Mouse (Mus musculus) liver, embryonic 11.5 days (tissue): ENCODE results near the gene Mcf2l. TPM values are rescaled to one million over a fixed set of nuclear protein-coding genes. Genes with fewer than 3 reads are reported as not detected.

Experiments
- ATAC-seq: fragments of 200-750 bp; cut with Nextera tagmentation; replicated peaks from 2 replicates; pipeline ENCODE4 v1.8.0; 2017; ENCODE audit warnings: moderate number of reproducible peaks, mild to moderate bottlenecking, moderate TSS enrichment, moderate library complexity; ENCODE audit not compliant: low FRiP score
- DNase-seq: peaks from one replicate; pipeline ENCODE4 v3.0.0-alpha.2; 2017; ENCODE audit warnings: low spot score
- H3K27ac ChIP-seq: fragments of 300-500 bp; sonication (generic); 2 replicates; pipeline ENCODE4 v1.5.1; 2014; ENCODE audit warnings: mild to moderate bottlenecking, low read depth, low read length, control low read depth
- H3K27me3 ChIP-seq: fragments of 300-500 bp; sonication (generic); replicated peaks from 2 replicates; pipeline ENCODE4 v1.6.1; 2014; ENCODE audit warnings: low read length, mixed read lengths; ENCODE audit not compliant: control insufficient read depth, insufficient read depth
- H3K36me3 ChIP-seq: fragments of 300-500 bp; sonication (generic); 2 replicates; pipeline ENCODE4 v1.6.1; 2014; ENCODE audit warnings: mild to moderate bottlenecking, low read length, moderate library complexity, mixed read lengths; ENCODE audit not compliant: control insufficient read depth, insufficient read depth
- H3K4me1 ChIP-seq: fragments of 300-500 bp; sonication (generic); replicated peaks from 2 replicates; pipeline ENCODE4 v1.6.1; 2014; ENCODE audit warnings: low read length, mixed read lengths; ENCODE audit not compliant: control insufficient read depth, insufficient read depth
- H3K4me2 ChIP-seq: fragments of 300-500 bp; sonication (generic); 2 replicates; pipeline ENCODE4 v1.6.1; 2014; ENCODE audit warnings: mild to moderate bottlenecking, control low read depth, moderate library complexity
- H3K4me3 ChIP-seq: fragments of 300-500 bp; sonication (generic); 2 replicates; pipeline ENCODE4 v1.5.1; 2014; ENCODE audit warnings: low read depth, low read length, control low read depth
- H3K9ac ChIP-seq: fragments of 300-500 bp; sonication (generic); 2 replicates; pipeline ENCODE4 v1.6.1; 2014; ENCODE audit warnings: low read depth, low read length, control low read depth
- H3K9me3 ChIP-seq: fragments of 300-500 bp; sonication (generic); 2 replicates; pipeline ENCODE4 v1.6.1; 2016; ENCODE audit warnings: low read length, inconsistent platforms, mixed read lengths; ENCODE audit not compliant: control insufficient read depth
- WGBS: fragments of 180-500 bp; shearing (Covaris S2); extraction: QIAGEN DNeasy Blood & Tissue Kit; methylation state at CpG from one replicate; pipeline ENCODE4 v1.1.7; 2014; 5-methylcytosine and 5-hydroxymethylcytosine counted together
- polyA plus RNA-seq: library from polyadenylated mRNA; unstranded; fragments of >200 nt; fragmentation: Nextera tagmentation; extraction: Ambion mirVana; gene quantifications from 2 replicates; pipeline ENCODE4 v1.2.1, GENCODE M21; 2014

The Mcf2l gene
- 3.4 and 4.3 TPM in 2 replicates for polyA plus RNA-seq

DNA sequence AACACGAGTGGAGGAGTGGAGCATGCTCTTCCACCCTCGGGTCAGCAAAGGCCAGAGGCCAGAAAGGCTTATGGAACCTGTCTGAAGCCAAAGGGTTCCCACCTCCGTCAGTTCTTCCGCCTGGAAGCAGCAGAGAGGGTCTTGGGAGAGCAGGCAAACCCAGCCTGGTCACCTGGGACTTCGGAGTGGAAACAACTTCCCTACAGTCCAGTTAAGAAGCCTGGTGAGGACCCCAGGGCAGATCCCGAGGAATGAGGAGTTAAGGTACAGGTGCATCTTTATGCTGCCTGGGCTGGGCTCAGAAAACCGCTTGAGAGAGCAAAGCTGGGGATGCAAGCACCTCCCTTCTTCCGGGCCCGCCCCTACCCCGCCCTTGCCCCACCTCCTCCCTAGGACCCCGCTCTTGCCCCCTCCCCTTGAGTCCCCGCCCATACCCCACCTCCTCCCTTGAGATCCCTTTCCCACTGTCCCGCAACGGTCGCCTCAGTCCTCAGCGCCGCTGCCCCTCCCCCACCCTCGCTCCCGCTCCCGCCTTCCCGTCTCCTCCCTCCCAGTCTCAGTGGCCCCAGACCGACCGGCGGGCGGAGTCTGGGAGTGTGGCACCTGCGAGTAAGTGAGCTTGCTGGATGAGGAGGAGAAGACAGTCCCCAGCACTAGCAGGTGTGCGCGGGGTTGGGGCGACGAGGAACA, at the start of gene Mcf2l:
Gene Mcf2l, plus strand, starts transcription at position 450 of the 690 bp plus-strand sequence.
- peak; percentile 70 for ATAC-seq
- DNase-seq: peak; percentile 75
- no peaks in the 10 kb centered on the region for H3K36me3 ChIP-seq
- no peaks in the 10 kb centered on the region for H3K9me3 ChIP-seq
- peaks cover 26% of the 10 kb centered on the region for H3K27me3 ChIP-seq
- H3K4me2 ChIP-seq: peak within 1 kb of the TSS; percentile 82
- peaks cover 5% of the 10 kb centered on the region for H3K4me1 ChIP-seq
- WGBS: 1% methylated on average over 30 of the region's 30 CpGs
- no peak within 1 kb of the TSS for H3K27ac ChIP-seq
- no peak within 1 kb of the TSS; the same call in 1 of the 2 replicates for H3K9ac ChIP-seq
- peak within 1 kb of the TSS; percentile 53 for H3K4me3 ChIP-seq

DNA sequence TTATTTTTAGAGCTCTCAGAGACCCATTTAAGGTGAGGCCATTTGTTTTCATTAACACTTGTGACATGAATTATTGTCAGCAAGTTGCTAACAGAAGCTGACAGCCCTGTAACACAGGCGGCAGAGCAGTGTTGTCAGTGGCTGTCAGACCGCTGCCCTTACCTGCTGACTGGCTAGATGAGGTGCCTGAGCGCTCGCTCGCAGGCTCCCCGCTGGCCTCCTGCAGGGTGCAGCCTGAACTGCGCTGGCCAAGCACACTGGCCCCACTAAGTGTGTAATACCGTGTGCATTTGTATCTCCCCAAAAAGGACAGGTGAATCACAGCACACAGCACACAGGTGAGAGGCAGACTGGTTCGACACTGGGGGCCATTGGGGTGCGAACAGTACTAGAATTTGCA, 49.0 kb upstream of the Mcf2l start:
- H3K9me3 ChIP-seq: no peaks in the 10 kb centered on the region
- 69% methylated on average over 10 of the region's 10 CpGs for WGBS
- H3K4me2 ChIP-seq: no peak overlapping the region
- 0 out of 2 replicates have a peak, but pooled peaks cover 3% of the 10 kb centered on the region for H3K4me1 ChIP-seq
- DNase-seq (no peak), ATAC-seq (no peak)
- H3K4me3 ChIP-seq: no peak overlapping the region
- no peak overlapping the region for H3K9ac ChIP-seq
- H3K27me3 ChIP-seq: peaks cover 22% of the 10 kb centered on the region
- H3K36me3 ChIP-seq: peaks cover 2% of the 10 kb centered on the region; the same call in 1 of the 2 replicates
- H3K27ac ChIP-seq: no peak overlapping the region

- Histone ChIP-seq H3K4me2 (no peak overlapping the region), H3K4me1 (0 out of 2 replicates have a peak, but pooled peaks cover 3% of the 10 kb centered on the region), H3K4me3 (no peak overlapping the region), H3K27me3 (peaks cover 24% of the 10 kb centered on the region), H3K9me3 (no peaks in the 10 kb centered on the region), H3K27ac (no peak overlapping the region), H3K9ac (no peak overlapping the region), H3K36me3 (peaks cover 2% of the 10 kb centered on the region; the same call in 1 of the 2 replicates)
- ATAC-seq (0 out of 2 replicates have a peak, but pooled peaks have one; percentile 29), DNase-seq (no peak)
- 21% methylated on average over 6 of the region's 6 CpGs for WGBS
These were observed 48.4 kb upstream of the Mcf2l start for GRCm38 (mm10) chr8:12825236-12825635.

GRCm38 (mm10) chr8:12825686-12826237, 47.8 kb upstream of the Mcf2l start:
- no peak overlapping the region for H3K4me2 ChIP-seq
- DNase-seq (no peak), ATAC-seq (no peak)
- H3K4me1 ChIP-seq: 0 out of 2 replicates have a peak, but pooled peaks cover 3% of the 10 kb centered on the region
- no peak overlapping the region for H3K27ac ChIP-seq
- peaks cover 27% of the 10 kb centered on the region for H3K27me3 ChIP-seq
- no peak overlapping the region for H3K9ac ChIP-seq
- H3K4me3 ChIP-seq: no peak overlapping the region
- peaks cover 2% of the 10 kb centered on the region; the same call in 1 of the 2 replicates for H3K36me3 ChIP-seq
- no peaks in the 10 kb centered on the region for H3K9me3 ChIP-seq
- 48% methylated on average over 8 of the region's 8 CpGs for WGBS

GRCm38 (mm10) chr8:12827124-12827523, 46.5 kb upstream of the Mcf2l start:
- no peaks in the 10 kb centered on the region for H3K9me3 ChIP-seq
- 86% methylated on average over 9 of the region's 9 CpGs for WGBS
- 0 out of 2 replicates have a peak, but pooled peaks cover 3% of the 10 kb centered on the region for H3K4me1 ChIP-seq
- DNase-seq: no peak
- no peak overlapping the region for H3K4me3 ChIP-seq
- H3K36me3 ChIP-seq: peaks cover 2% of the 10 kb centered on the region; the same call in 1 of the 2 replicates
- no peak overlapping the region for H3K27ac ChIP-seq
- no peak overlapping the region for H3K4me2 ChIP-seq
- ATAC-seq: no peak
- H3K9ac ChIP-seq: no peak overlapping the region
- peaks cover 36% of the 10 kb centered on the region for H3K27me3 ChIP-seq

DNA sequence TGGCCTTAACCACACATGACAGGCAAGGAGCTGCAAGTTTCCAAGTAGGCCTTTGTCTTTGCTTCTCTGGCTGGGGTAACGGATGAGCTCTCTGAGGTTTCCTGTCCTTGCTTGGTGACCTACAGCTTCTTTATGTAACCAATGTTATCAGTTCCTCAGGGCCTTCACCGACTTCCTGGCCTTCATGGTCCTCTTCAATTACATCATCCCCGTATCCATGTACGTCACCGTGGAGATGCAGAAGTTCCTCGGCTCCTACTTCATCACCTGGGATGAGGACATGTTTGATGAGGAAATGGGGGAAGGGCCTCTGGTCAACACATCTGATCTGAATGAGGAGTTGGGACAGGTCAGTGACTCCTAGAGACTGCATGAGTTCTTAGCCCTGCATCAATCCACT, 45.3 kb upstream of the Mcf2l start:
- no peak overlapping the region for H3K27ac ChIP-seq
- H3K36me3 ChIP-seq: peaks cover 4% of the 10 kb centered on the region; the same call in 1 of the 2 replicates
- ATAC-seq: no peak
- 46% methylated on average over 6 of the region's 6 CpGs for WGBS
- no peak for DNase-seq
- no peak overlapping the region for H3K9ac ChIP-seq
- H3K9me3 ChIP-seq: no peaks in the 10 kb centered on the region
- peaks cover 43% of the 10 kb centered on the region for H3K27me3 ChIP-seq
- H3K4me3 ChIP-seq: no peak overlapping the region
- H3K4me2 ChIP-seq: no peak overlapping the region
- 0 out of 2 replicates have a peak, but pooled peaks cover 3% of the 10 kb centered on the region for H3K4me1 ChIP-seq

DNA sequence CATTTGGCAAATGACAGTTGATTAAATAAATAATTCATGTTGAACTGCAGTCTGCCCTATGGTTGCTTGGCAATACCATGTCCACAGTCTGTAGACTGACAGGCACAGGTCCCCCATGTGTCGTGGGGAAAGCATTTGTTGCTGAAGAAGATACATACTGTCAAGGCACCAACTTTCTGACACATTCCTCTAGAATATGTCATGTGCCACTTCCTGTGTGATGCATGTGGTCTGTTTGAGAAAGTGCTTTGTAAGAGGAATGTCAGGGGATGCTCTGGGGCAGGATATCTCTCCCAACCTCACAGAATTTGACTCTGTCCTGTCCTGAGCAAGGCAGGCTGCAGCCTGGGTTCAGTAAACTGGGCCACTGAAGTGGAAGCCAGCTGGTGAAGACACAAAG, 44.2 kb upstream of the Mcf2l start:
- no peak overlapping the region for H3K9ac ChIP-seq
- ATAC-seq (no peak), DNase-seq (no peak)
- H3K36me3 ChIP-seq: peaks cover 4% of the 10 kb centered on the region; the same call in 1 of the 2 replicates
- 0 out of 2 replicates have a peak, but pooled peaks cover 3% of the 10 kb centered on the region for H3K4me1 ChIP-seq
- H3K27me3 ChIP-seq: peaks cover 47% of the 10 kb centered on the region
- no peak overlapping the region for H3K4me3 ChIP-seq
- WGBS: 71% methylated on average over 1 of the region's 1 CpGs
- no peak overlapping the region for H3K4me2 ChIP-seq
- no peak overlapping the region for H3K27ac ChIP-seq
- no peaks in the 10 kb centered on the region for H3K9me3 ChIP-seq

DNA sequence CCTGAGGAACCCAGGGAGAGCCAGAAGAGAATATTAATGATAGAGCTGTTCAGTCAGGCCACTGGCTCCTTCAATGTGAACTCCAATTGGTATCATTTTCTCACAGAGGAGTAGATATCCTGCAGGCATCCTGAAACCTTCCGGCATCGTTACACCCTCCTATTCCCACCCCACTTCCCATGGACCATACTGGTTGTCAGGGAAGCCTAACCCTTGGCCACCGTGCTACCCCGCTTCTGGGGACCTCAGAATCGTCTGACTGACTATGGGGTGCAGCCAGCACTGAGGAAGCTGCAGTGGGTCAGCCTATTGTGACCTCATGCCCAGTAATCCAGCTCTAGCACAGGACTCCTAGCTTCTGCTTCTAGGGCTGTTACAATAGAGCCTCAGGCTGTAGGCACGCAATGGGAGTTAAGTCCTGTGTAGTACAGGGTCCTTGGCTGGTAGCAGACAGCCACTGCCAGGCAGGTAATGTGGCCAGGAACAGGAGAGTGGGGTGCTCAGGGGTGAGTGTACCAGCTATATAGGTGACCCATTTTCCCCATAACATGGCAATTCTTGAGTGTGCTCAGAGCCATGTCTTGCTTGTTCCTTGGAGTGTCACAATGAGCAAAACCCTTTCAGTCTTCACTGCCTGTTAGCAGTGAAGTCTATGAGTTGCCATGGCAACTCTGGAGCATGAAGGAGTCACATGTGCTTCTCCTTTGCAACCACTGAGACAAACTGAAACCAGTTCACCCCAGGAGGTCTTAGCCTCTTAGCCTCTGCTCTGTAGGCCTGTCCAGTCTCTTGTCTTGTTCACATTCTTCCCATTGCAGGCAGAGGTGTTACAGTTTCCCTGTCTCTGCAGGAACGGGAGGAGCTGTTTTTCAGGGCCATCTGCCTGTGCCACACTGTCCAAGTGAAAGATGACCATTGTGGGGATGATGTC, 41.7 kb upstream of the Mcf2l start:
- Histone ChIP-seq H3K36me3 (peaks cover 8% of the 10 kb centered on the region; the same call in 1 of the 2 replicates), H3K9ac (no peak overlapping the region), H3K27ac (no peak overlapping the region), H3K4me3 (no peak overlapping the region), H3K27me3 (peaks cover 68% of the 10 kb centered on the region), H3K4me2 (no peak overlapping the region), H3K4me1 (no peaks in the 10 kb centered on the region), H3K9me3 (no peaks in the 10 kb centered on the region)
- WGBS: 88% methylated on average over 7 of the region's 7 CpGs
- no peak for ATAC-seq
- DNase-seq: no peak
